Mouse (Mus musculus): ENCODE data around the gene Atf6. TPM values are rescaled to one million over a fixed set of nuclear protein-coding genes. Genes with fewer than 3 reads are reported as not detected.

Gene Atf6
- polyA plus RNA-seq (2015; fragmentation: Nextera tagmentation; extraction: Ambion mirVana), result 10.1 and 11.2 TPM in 2 replicates

- Histone ChIP-seq H3K9me3 (replicated peaks; ENCODE audit: control insufficient read depth, low read length) (no peaks in the 10 kb centered on the region), H3K36me3 (ENCODE audit: control insufficient read depth, insufficient read depth) (0 out of 2 replicates have a peak, but pooled peaks cover 2% of the 10 kb centered on the region), H3K4me3 (ENCODE audit: low read length) (peak within 1 kb of the TSS; percentile 82), H3K27ac (ENCODE audit: low read length) (peak within 1 kb of the TSS; percentile 64), H3K27me3 (ENCODE audit: control insufficient read depth, insufficient read depth, low read length) (no peaks in the 10 kb centered on the region), H3K9ac (ENCODE audit: low read length) (peak within 1 kb of the TSS; percentile 86), H3K4me1 (ENCODE audit: control insufficient read depth, insufficient read depth, low read length) (peaks cover 17% of the 10 kb centered on the region), H3K4me2 (ENCODE audit: low read depth, low read length) (peak within 1 kb of the TSS; percentile 76)
- WGBS, result under 1% methylated on average over 25 of the region's 25 CpGs
- ATAC-seq (replicated peaks; ENCODE audit: extremely low read depth, insufficient read depth, low FRiP score), result peak; percentile 63
Measured at GRCm38 (mm10) chr1:170867691-170868105, at the start of gene Atf6. TSS of gene Atf6 (minus strand) at chr1:170867771.

GRCm38 (mm10) chr1:170915657-170916056 is 48.1 kb upstream of the Atf6 start:
- no peaks in the 10 kb centered on the region; the same call in 1 of the 2 replicates for H3K9me3 ChIP-seq (replicated peaks; ENCODE audit: control insufficient read depth, low read length)
- no peak overlapping the region for H3K4me3 ChIP-seq (ENCODE audit: low read length)
- H3K4me2 ChIP-seq (ENCODE audit: low read depth, low read length), result no peak overlapping the region; the same call in 1 of the 2 replicates
- peaks cover 13% of the 10 kb centered on the region for H3K4me1 ChIP-seq (ENCODE audit: control insufficient read depth, insufficient read depth, low read length)
- peak overlapping the region; percentile 70 for H3K27ac ChIP-seq (ENCODE audit: low read length)
- H3K9ac ChIP-seq (ENCODE audit: low read length), result no peak overlapping the region
- no peaks in the 10 kb centered on the region for H3K36me3 ChIP-seq (ENCODE audit: control insufficient read depth, insufficient read depth)
- peak; percentile 88 for ATAC-seq (replicated peaks; ENCODE audit: extremely low read depth, insufficient read depth, low FRiP score)
- WGBS, result 20% methylated on average over 5 of the region's 5 CpGs
- no peaks in the 10 kb centered on the region for H3K27me3 ChIP-seq (ENCODE audit: control insufficient read depth, insufficient read depth, low read length)

GRCm38 (mm10) chr1:170912891-170913615 is 45.5 kb upstream of the Atf6 start, which contains the start of gene Fcrlb:
TSS of gene Fcrlb (minus strand) at chr1:170912941.
- no peak within 1 kb of the TSS for H3K4me3 ChIP-seq (ENCODE audit: low read length)
- ATAC-seq (replicated peaks; ENCODE audit: extremely low read depth, insufficient read depth, low FRiP score), result no peak

GRCm38 (mm10) chr1:170911907-170912660 is 44.5 kb upstream of the Atf6 start:
- peaks cover 26% of the 10 kb centered on the region for H3K27me3 ChIP-seq (ENCODE audit: control insufficient read depth, insufficient read depth, low read length)
- no peaks in the 10 kb centered on the region for H3K36me3 ChIP-seq (ENCODE audit: control insufficient read depth, insufficient read depth)
- no peaks in the 10 kb centered on the region; the same call in 1 of the 2 replicates for H3K9me3 ChIP-seq (replicated peaks; ENCODE audit: control insufficient read depth, low read length)
- no peak overlapping the region for H3K4me3 ChIP-seq (ENCODE audit: low read length)
- H3K4me2 ChIP-seq (ENCODE audit: low read depth, low read length), result no peak overlapping the region
- no peak overlapping the region for H3K27ac ChIP-seq (ENCODE audit: low read length)
- no peak overlapping the region for H3K9ac ChIP-seq (ENCODE audit: low read length)
- H3K4me1 ChIP-seq (ENCODE audit: control insufficient read depth, insufficient read depth, low read length), result peaks cover 22% of the 10 kb centered on the region
- 84% methylated on average over 11 of the region's 11 CpGs for WGBS
- ATAC-seq (replicated peaks; ENCODE audit: extremely low read depth, insufficient read depth, low FRiP score), result no peak

More at GRCm38 (mm10) chr1:170912891-170913615, 45.5 kb upstream of the Atf6 start, which contains the start of gene Fcrlb:
- no peak within 1 kb of the TSS for H3K4me2 ChIP-seq (ENCODE audit: low read depth, low read length)
- WGBS, result 70% methylated on average over 5 of the region's 5 CpGs
- H3K9me3 ChIP-seq (replicated peaks; ENCODE audit: control insufficient read depth, low read length), result no peaks in the 10 kb centered on the region; the same call in 1 of the 2 replicates
- peaks cover 18% of the 10 kb centered on the region for H3K4me1 ChIP-seq (ENCODE audit: control insufficient read depth, insufficient read depth, low read length)
- H3K36me3 ChIP-seq (ENCODE audit: control insufficient read depth, insufficient read depth), result no peaks in the 10 kb centered on the region
- H3K27me3 ChIP-seq (ENCODE audit: control insufficient read depth, insufficient read depth, low read length), result peaks cover 17% of the 10 kb centered on the region
- H3K9ac ChIP-seq (ENCODE audit: low read length), result no peak within 1 kb of the TSS
- H3K27ac ChIP-seq (ENCODE audit: low read length), result no peak within 1 kb of the TSS

- peaks cover 42% of the 10 kb centered on the region for H3K27me3 ChIP-seq (ENCODE audit: control insufficient read depth, insufficient read depth, low read length)
- peaks cover 9% of the 10 kb centered on the region for H3K4me1 ChIP-seq (ENCODE audit: control insufficient read depth, insufficient read depth, low read length)
- no peak overlapping the region for H3K27ac ChIP-seq (ENCODE audit: low read length)
- no peaks in the 10 kb centered on the region for H3K9me3 ChIP-seq (replicated peaks; ENCODE audit: control insufficient read depth, low read length)
- H3K9ac ChIP-seq (ENCODE audit: low read length), result peak overlapping the region; percentile 48
- H3K36me3 ChIP-seq (ENCODE audit: control insufficient read depth, insufficient read depth), result no peaks in the 10 kb centered on the region
- ATAC-seq (replicated peaks; ENCODE audit: extremely low read depth, insufficient read depth, low FRiP score), result 0 out of 2 replicates have a peak, but pooled peaks have one; percentile 29
- WGBS, result 6% methylated on average over 21 of the region's 21 CpGs
- H3K4me2 ChIP-seq (ENCODE audit: low read depth, low read length), result peak overlapping the region; percentile 91
- H3K4me3 ChIP-seq (ENCODE audit: low read length), result peak overlapping the region; percentile 51
Measured at GRCm38 (mm10) chr1:170908341-170908740, 40.8 kb upstream of the Atf6 start.

GRCm38 (mm10) chr1:170907456-170908191 is 40.1 kb upstream of the Atf6 start:
- H3K27ac ChIP-seq (ENCODE audit: low read length), result no peak overlapping the region
- H3K36me3 ChIP-seq (ENCODE audit: control insufficient read depth, insufficient read depth), result no peaks in the 10 kb centered on the region
- peaks cover 9% of the 10 kb centered on the region for H3K4me1 ChIP-seq (ENCODE audit: control insufficient read depth, insufficient read depth, low read length)
- H3K4me3 ChIP-seq (ENCODE audit: low read length), result peak overlapping the region; percentile 51
- peaks cover 42% of the 10 kb centered on the region for H3K27me3 ChIP-seq (ENCODE audit: control insufficient read depth, insufficient read depth, low read length)
- peak; percentile 54 for ATAC-seq (replicated peaks; ENCODE audit: extremely low read depth, insufficient read depth, low FRiP score)
- no peaks in the 10 kb centered on the region for H3K9me3 ChIP-seq (replicated peaks; ENCODE audit: control insufficient read depth, low read length)
- under 1% methylated on average over 71 of the region's 71 CpGs for WGBS
- peak overlapping the region; percentile 48 for H3K9ac ChIP-seq (ENCODE audit: low read length)
- peak overlapping the region; percentile 91 for H3K4me2 ChIP-seq (ENCODE audit: low read depth, low read length)

GRCm38 (mm10) chr1:170907111-170907455 is 39.5 kb upstream of the Atf6 start:
- Histone ChIP-seq H3K9me3 (replicated peaks; ENCODE audit: control insufficient read depth, low read length) (no peaks in the 10 kb centered on the region), H3K9ac (ENCODE audit: low read length) (no peak overlapping the region), H3K4me3 (ENCODE audit: low read length) (peak overlapping the region; percentile 51), H3K27ac (ENCODE audit: low read length) (no peak overlapping the region), H3K4me1 (ENCODE audit: control insufficient read depth, insufficient read depth, low read length) (peaks cover 9% of the 10 kb centered on the region), H3K36me3 (ENCODE audit: control insufficient read depth, insufficient read depth) (no peaks in the 10 kb centered on the region), H3K4me2 (ENCODE audit: low read depth, low read length) (peak overlapping the region; percentile 91), H3K27me3 (ENCODE audit: control insufficient read depth, insufficient read depth, low read length) (peaks cover 42% of the 10 kb centered on the region)
- WGBS, result 27% methylated on average over 11 of the region's 11 CpGs
- ATAC-seq (replicated peaks; ENCODE audit: extremely low read depth, insufficient read depth, low FRiP score), result no peak

- Histone ChIP-seq H3K9me3 (replicated peaks; ENCODE audit: control insufficient read depth, low read length) (no peaks in the 10 kb centered on the region), H3K27ac (ENCODE audit: low read length) (no peak overlapping the region), H3K4me2 (ENCODE audit: low read depth, low read length) (no peak overlapping the region), H3K27me3 (ENCODE audit: control insufficient read depth, insufficient read depth, low read length) (peaks cover 32% of the 10 kb centered on the region), H3K36me3 (ENCODE audit: control insufficient read depth, insufficient read depth) (no peaks in the 10 kb centered on the region), H3K9ac (ENCODE audit: low read length) (no peak overlapping the region), H3K4me1 (ENCODE audit: control insufficient read depth, insufficient read depth, low read length) (peaks cover 9% of the 10 kb centered on the region), H3K4me3 (ENCODE audit: low read length) (no peak overlapping the region)
- WGBS, result 50% methylated on average over 5 of the region's 5 CpGs
- ATAC-seq (replicated peaks; ENCODE audit: extremely low read depth, insufficient read depth, low FRiP score), result no peak
Measured at GRCm38 (mm10) chr1:170903485-170903884, 35.9 kb upstream of the Atf6 start.

Measured in heart, embryonic 16.5 days (tissue).